Mouse (Mus musculus) liver, postnatal 0 days (tissue): ENCODE results near the gene Gm49394.

Experiments
- CTCF ChIP-seq: sonication (generic); IDR thresholded peaks from 2 replicates; pipeline ENCODE4 v1.5.1; 2016; ENCODE audit warnings: antibody characterized with exemption, low read depth
- EP300 ChIP-seq: IDR thresholded peaks from 2 replicates; pipeline ENCODE4 v1.6.1; 2016; ENCODE audit warnings: antibody characterized with exemption, low read depth, mild to moderate bottlenecking

GRCm38 (mm10) chr7:142665364-142665763 lies 4.4 kb downstream of the Gm49394 start:
- TF ChIP-seq CTCF (no peak), EP300 (no peak)
